Mouse (Mus musculus) forebrain, embryonic 13.5 days (tissue): ENCODE data around the gene Fndc3b. TPM values are rescaled to one million over a fixed set of nuclear protein-coding genes. Genes with fewer than 3 reads are reported as not detected.

Source experiments
- ATAC-seq: fragments of 200-750 bp; cut with Nextera tagmentation; 2 replicates; pipeline ENCODE4 v1.8.0; 2017
- H3K27ac ChIP-seq: fragments of 300-500 bp; sonication (generic); 2 replicates; pipeline ENCODE4 v1.5.1; 2015; ENCODE audit warnings: inconsistent platforms, mild to moderate bottlenecking, moderate library complexity
- H3K27me3 ChIP-seq: fragments of 300-500 bp; sonication (generic); 2 replicates; pipeline ENCODE4 v1.6.1; 2015; ENCODE audit warnings: mild to moderate bottlenecking, inconsistent platforms
- H3K36me3 ChIP-seq: fragments of 300-500 bp; sonication (generic); 2 replicates; pipeline ENCODE4 v1.6.1; 2015; ENCODE audit warnings: mild to moderate bottlenecking, inconsistent platforms; ENCODE audit not compliant: poor library complexity, severe bottlenecking
- H3K4me1 ChIP-seq: fragments of 300-500 bp; sonication (generic); 2 replicates; pipeline ENCODE4 v1.6.1; 2015; ENCODE audit warnings: inconsistent platforms
- H3K4me2 ChIP-seq: fragments of 300-500 bp; sonication (generic); 2 replicates; pipeline ENCODE4 v1.6.1; 2015; ENCODE audit warnings: inconsistent platforms, mild to moderate bottlenecking, moderate library complexity
- H3K4me3 ChIP-seq: fragments of 300-500 bp; sonication (generic); 2 replicates; pipeline ENCODE4 v1.5.1; 2015; ENCODE audit warnings: mild to moderate bottlenecking, inconsistent platforms
- H3K9ac ChIP-seq: fragments of 300-500 bp; sonication (generic); 2 replicates; pipeline ENCODE4 v1.6.1; 2015; ENCODE audit warnings: mild to moderate bottlenecking, inconsistent platforms
- H3K9me3 ChIP-seq: fragments of 300-500 bp; sonication (generic); replicated peaks from 2 replicates; pipeline ENCODE4 v1.6.1; 2016; ENCODE audit warnings: inconsistent platforms
- WGBS: fragments of 180-500 bp; shearing (Covaris S2); methylation state at CpG from one replicate; pipeline ENCODE4 v1.1.7; 2015; 5-methylcytosine and 5-hydroxymethylcytosine counted together
- polyA plus RNA-seq: library from polyadenylated mRNA; unstranded; fragments of >200 nt; fragmentation: Nextera tagmentation; extraction: Ambion mirVana; gene quantifications from 2 replicates; pipeline ENCODE4 v1.2.1, GENCODE M21; 2015

Fndc3b gene
- polyA plus RNA-seq, 1 experiment from 2014 or later = 5.6 TPM

- H3K27me3 ChIP-seq = no peaks in the 10 kb centered on the region
- no peak overlapping the region for H3K9ac ChIP-seq
- peaks cover 21% of the 10 kb centered on the region for H3K4me1 ChIP-seq
- H3K4me3 ChIP-seq = no peak overlapping the region
- H3K36me3 ChIP-seq = no peaks in the 10 kb centered on the region
- ATAC-seq = no peak
- H3K4me2 ChIP-seq = no peak overlapping the region
- no peaks in the 10 kb centered on the region for H3K9me3 ChIP-seq
- H3K27ac ChIP-seq = no peak overlapping the region
- 84% methylated on average over 4 of the region's 4 CpGs for WGBS
These were observed 100.6 kb downstream of the Fndc3b start for GRCm38 (mm10) chr3:27610547-27610946.

- H3K9ac ChIP-seq = no peak overlapping the region
These were observed 101.0 kb downstream of the Fndc3b start for GRCm38 (mm10) chr3:27610089-27610488.

GRCm38 (mm10) chr3:27607796-27608151 lies 103.3 kb downstream of the Fndc3b start:
- H3K9ac ChIP-seq = no peak overlapping the region
- H3K4me2 ChIP-seq = no peak overlapping the region
- no peak for ATAC-seq
- peaks cover 18% of the 10 kb centered on the region for H3K4me1 ChIP-seq
- no peak overlapping the region for H3K4me3 ChIP-seq
- no peaks in the 10 kb centered on the region for H3K27me3 ChIP-seq
- no peaks in the 10 kb centered on the region for H3K36me3 ChIP-seq
- H3K9me3 ChIP-seq = no peaks in the 10 kb centered on the region
- 76% methylated on average over 7 of the region's 7 CpGs for WGBS
- H3K27ac ChIP-seq = no peak overlapping the region

More at GRCm38 (mm10) chr3:27610089-27610488, 101.0 kb downstream of the Fndc3b start:
- ATAC-seq = no peak
- 76% methylated on average over 1 of the region's 1 CpGs for WGBS
- Histone ChIP-seq H3K27me3 (no peaks in the 10 kb centered on the region), H3K4me3 (no peak overlapping the region), H3K9me3 (no peaks in the 10 kb centered on the region), H3K4me1 (peaks cover 20% of the 10 kb centered on the region), H3K27ac (no peak overlapping the region), H3K36me3 (no peaks in the 10 kb centered on the region), H3K4me2 (no peak overlapping the region)

- ATAC-seq = peak; percentile 71
- Histone ChIP-seq H3K9me3 (no peaks in the 10 kb centered on the region), H3K27ac (no peak overlapping the region), H3K4me1 (peaks cover 14% of the 10 kb centered on the region), H3K4me3 (no peak overlapping the region), H3K27me3 (no peaks in the 10 kb centered on the region), H3K4me2 (no peak overlapping the region), H3K9ac (no peak overlapping the region), H3K36me3 (no peaks in the 10 kb centered on the region)
- WGBS = 58% methylated on average over 9 of the region's 9 CpGs
These were observed 103.9 kb downstream of the Fndc3b start for GRCm38 (mm10) chr3:27607081-27607795.

GRCm38 (mm10) chr3:27606626-27607025 lies 104.5 kb downstream of the Fndc3b start:
- H3K4me3 ChIP-seq = no peak overlapping the region
- H3K36me3 ChIP-seq = no peaks in the 10 kb centered on the region
- peaks cover 14% of the 10 kb centered on the region for H3K4me1 ChIP-seq
- no peak overlapping the region for H3K4me2 ChIP-seq
- H3K27me3 ChIP-seq = no peaks in the 10 kb centered on the region
- H3K27ac ChIP-seq = no peak overlapping the region
- H3K9me3 ChIP-seq = no peaks in the 10 kb centered on the region
- no peak overlapping the region for H3K9ac ChIP-seq
- 85% methylated on average over 6 of the region's 6 CpGs for WGBS
- no peak for ATAC-seq

GRCm38 (mm10) chr3:27605613-27606012 lies 105.5 kb downstream of the Fndc3b start:
- ATAC-seq = no peak
- no peak overlapping the region for H3K4me2 ChIP-seq

GRCm38 (mm10) chr3:27605081-27605480 lies 106.0 kb downstream of the Fndc3b start:
- 95% methylated on average over 3 of the region's 3 CpGs for WGBS
- Histone ChIP-seq H3K9me3 (no peaks in the 10 kb centered on the region), H3K9ac (no peak overlapping the region), H3K27ac (no peak overlapping the region), H3K27me3 (no peaks in the 10 kb centered on the region), H3K36me3 (no peaks in the 10 kb centered on the region), H3K4me2 (no peak overlapping the region), H3K4me1 (peaks cover 23% of the 10 kb centered on the region), H3K4me3 (no peak overlapping the region)
- no peak for ATAC-seq

More at GRCm38 (mm10) chr3:27605613-27606012, 105.5 kb downstream of the Fndc3b start:
- H3K9me3 ChIP-seq = no peaks in the 10 kb centered on the region
- peaks cover 18% of the 10 kb centered on the region for H3K4me1 ChIP-seq
- no peak overlapping the region for H3K27ac ChIP-seq
- H3K27me3 ChIP-seq = no peaks in the 10 kb centered on the region
- no peaks in the 10 kb centered on the region for H3K36me3 ChIP-seq
- WGBS = 95% methylated on average over 4 of the region's 4 CpGs
- H3K9ac ChIP-seq = no peak overlapping the region
- no peak overlapping the region for H3K4me3 ChIP-seq

GRCm38 (mm10) chr3:27604629-27605028 lies 106.5 kb downstream of the Fndc3b start:
- no peak overlapping the region for H3K27ac ChIP-seq
- no peak overlapping the region for H3K9ac ChIP-seq
- no peak for ATAC-seq
- no peaks in the 10 kb centered on the region for H3K36me3 ChIP-seq
- H3K27me3 ChIP-seq = no peaks in the 10 kb centered on the region
- H3K9me3 ChIP-seq = no peaks in the 10 kb centered on the region
- peaks cover 23% of the 10 kb centered on the region for H3K4me1 ChIP-seq
- H3K4me2 ChIP-seq = no peak overlapping the region
- WGBS = 78% methylated on average over 4 of the region's 4 CpGs
- H3K4me3 ChIP-seq = no peak overlapping the region

- WGBS = 42% methylated on average over 13 of the region's 13 CpGs
- H3K27me3 ChIP-seq = no peaks in the 10 kb centered on the region
- no peak for ATAC-seq
These were observed 107.0 kb downstream of the Fndc3b start for GRCm38 (mm10) chr3:27603905-27604620.

GRCm38 (mm10) chr3:27600645-27601044 lies 110.5 kb downstream of the Fndc3b start:
- 68% methylated on average over 7 of the region's 7 CpGs for WGBS
- H3K9me3 ChIP-seq = no peaks in the 10 kb centered on the region
- no peaks in the 10 kb centered on the region for H3K27me3 ChIP-seq
- peaks cover 13% of the 10 kb centered on the region for H3K4me1 ChIP-seq
- H3K4me2 ChIP-seq = no peak overlapping the region
- H3K36me3 ChIP-seq = no peaks in the 10 kb centered on the region
- no peak overlapping the region for H3K9ac ChIP-seq
- H3K27ac ChIP-seq = no peak overlapping the region
- no peak overlapping the region for H3K4me3 ChIP-seq
- ATAC-seq = 0 out of 2 replicates have a peak, but pooled peaks have one; percentile 33

More at GRCm38 (mm10) chr3:27603905-27604620, 107.0 kb downstream of the Fndc3b start:
- Histone ChIP-seq H3K9ac (no peak overlapping the region), H3K4me1 (peaks cover 23% of the 10 kb centered on the region), H3K4me2 (no peak overlapping the region), H3K36me3 (no peaks in the 10 kb centered on the region), H3K27ac (no peak overlapping the region), H3K4me3 (no peak overlapping the region), H3K9me3 (no peaks in the 10 kb centered on the region)

GRCm38 (mm10) chr3:27600197-27600596 lies 110.9 kb downstream of the Fndc3b start:
- ATAC-seq = no peak
- WGBS = 62% methylated on average over 4 of the region's 4 CpGs
- H3K36me3 ChIP-seq = no peaks in the 10 kb centered on the region
- peaks cover 13% of the 10 kb centered on the region for H3K4me1 ChIP-seq
- no peak overlapping the region for H3K4me3 ChIP-seq
- no peaks in the 10 kb centered on the region for H3K27me3 ChIP-seq
- H3K9me3 ChIP-seq = no peaks in the 10 kb centered on the region
- no peak overlapping the region for H3K4me2 ChIP-seq
- no peak overlapping the region for H3K27ac ChIP-seq
- no peak overlapping the region for H3K9ac ChIP-seq

GRCm38 (mm10) chr3:27598437-27599382 lies 112.4 kb downstream of the Fndc3b start:
- Histone ChIP-seq H3K4me1 (peaks cover 9% of the 10 kb centered on the region), H3K9me3 (no peaks in the 10 kb centered on the region), H3K27ac (no peak overlapping the region), H3K4me2 (no peak overlapping the region), H3K4me3 (no peak overlapping the region), H3K9ac (no peak overlapping the region), H3K36me3 (no peaks in the 10 kb centered on the region), H3K27me3 (no peaks in the 10 kb centered on the region)
- WGBS = 89% methylated on average over 11 of the region's 11 CpGs
- ATAC-seq = no peak
